11 mouse cellular contexts compared by ENCODE assay signal in genomic region chr6:118736491-118736890, GRCm38 (mm10).
"Had no signal": no experiment of that assay in that cellular context is flagged by ENCODE, and none has a peak within 500 bp of the region (broad histone marks: within the 10 kb centered on the region; RNA-seq: fewer than 3 reads in every experiment).

No protein-coding gene starts in this region.

- H3K4me3 ChIP-seq: limb, embryonic 15.5 days; midbrain, embryonic 13.5 days had no signal

- DNase-seq: kidney, adult 9 months; kidney, postnatal 36 days; layer of hippocampus, adult 9-11 months; layer of hippocampus, postnatal 36 days; lung, adult 18-20 months; thymus, adult 2 months; thymus, postnatal 36 days had no signal

- H3K27ac ChIP-seq: kidney, postnatal 0 days; limb, embryonic 15.5 days; liver, embryonic 14.5 days; midbrain, embryonic 13.5 days had no signal

- H3K27me3 ChIP-seq: limb, embryonic 15.5 days; midbrain, embryonic 13.5 days had no signal

- H3K9me3 ChIP-seq: limb, embryonic 15.5 days; midbrain, embryonic 13.5 days had no signal

- H3K9ac ChIP-seq: limb, embryonic 15.5 days; liver, embryonic 14.5 days; midbrain, embryonic 13.5 days had no signal

- H3K4me1 ChIP-seq: limb, embryonic 15.5 days; midbrain, embryonic 13.5 days had no signal

- ATAC-seq: midbrain, embryonic 13.5 days had no signal

- H3K4me2 ChIP-seq: limb, embryonic 15.5 days; midbrain, embryonic 13.5 days had no signal
